Mouse (Mus musculus) layer of hippocampus, adult 18-20 months (tissue): ENCODE results near the gene Rbm44. TPM values are rescaled to one million over a fixed set of nuclear protein-coding genes. Genes with fewer than 3 reads are reported as not detected.
A peak's percentile ranks its signal among the peaks of the same experiment; 100 is the strongest.

Source experiments
- DNase-seq, 2 experiments: peaks; one replicate each; pipeline ENCODE4 v3.0.0; 2022; ENCODE audit warnings: low spot score in 2 of 2
- long read RNA-seq: library from polyadenylated mRNA; stranded (forward); transcript quantifications from one replicate; pipeline ENCODE4 v2.0.0, GENCODE M21; 2021
- total RNA-seq, 2 experiments: library from RNA; stranded (reverse); gene quantifications; 2 replicates each; pipeline ENCODE4 v1.2.3; 2021

The Rbm44 gene
- total RNA-seq = under 1 TPM in 1 of 2 experiments, not detected in 1; 0.10 TPM
- long read RNA-seq = 0 reads

DNA sequence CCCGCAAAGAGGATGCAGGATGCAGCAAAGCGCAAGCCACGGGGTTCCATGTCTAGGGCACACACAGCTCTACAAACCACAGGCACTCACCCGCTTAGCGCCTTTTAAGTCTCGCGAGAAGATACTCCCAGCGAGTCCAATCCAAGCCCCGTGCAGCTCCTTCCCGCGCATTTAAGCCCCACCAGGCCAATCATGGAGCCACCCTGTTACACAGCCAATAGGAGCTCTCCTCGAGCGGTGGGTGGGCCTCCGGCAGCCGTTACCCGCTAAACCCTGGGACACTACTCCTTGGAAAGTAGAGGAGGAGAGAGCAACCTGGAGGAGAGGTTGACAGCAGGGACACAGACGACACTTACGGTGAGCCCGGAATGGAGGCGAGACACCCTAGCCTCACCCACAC is at the start of gene Rbm44:
Gene Rbm44 (plus strand): TSS at position 277 of the 400 bp plus-strand sequence.
- DNase-seq = no peak

DNA sequence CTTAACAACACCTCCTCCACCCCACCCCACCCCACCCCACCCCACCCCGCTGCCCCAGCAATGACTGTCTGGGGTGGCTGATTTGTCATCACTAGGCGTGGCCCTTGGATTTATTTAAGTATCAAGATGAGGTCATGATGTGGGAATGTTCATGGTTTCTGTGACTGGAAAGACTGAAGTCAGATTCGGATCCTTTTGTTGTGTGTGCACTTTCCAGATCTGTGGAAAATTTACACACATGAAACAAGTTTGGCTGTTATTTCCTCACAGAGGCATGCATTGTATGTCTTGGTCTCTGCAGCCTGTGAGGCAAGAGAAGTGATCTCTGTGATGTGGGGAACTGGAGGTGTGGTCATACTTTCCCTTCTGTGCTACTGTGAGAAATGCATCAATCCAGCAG is 49.6 kb upstream of the Rbm44 start:
- DNase-seq = no peak

DNA sequence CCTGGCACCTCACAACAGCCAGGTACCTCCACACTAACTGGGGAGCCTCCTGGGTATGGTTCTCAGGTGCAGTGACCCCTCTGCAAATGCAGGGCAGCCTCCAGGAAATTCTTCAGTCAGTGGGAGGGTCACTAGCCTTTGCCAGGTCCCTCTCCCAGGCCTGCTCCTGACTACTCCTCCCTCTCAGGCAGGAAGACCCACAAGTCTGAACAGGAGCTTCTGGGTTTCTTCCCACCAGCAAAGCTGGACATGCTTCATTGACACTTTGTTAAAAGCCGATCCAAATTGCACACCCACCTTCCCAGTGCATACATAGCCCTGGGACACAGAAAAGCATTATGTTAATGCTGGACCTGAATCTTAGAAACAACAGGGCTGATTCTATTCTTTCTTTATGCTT is 49.0 kb upstream of the Rbm44 start:
- DNase-seq = no peak

DNA sequence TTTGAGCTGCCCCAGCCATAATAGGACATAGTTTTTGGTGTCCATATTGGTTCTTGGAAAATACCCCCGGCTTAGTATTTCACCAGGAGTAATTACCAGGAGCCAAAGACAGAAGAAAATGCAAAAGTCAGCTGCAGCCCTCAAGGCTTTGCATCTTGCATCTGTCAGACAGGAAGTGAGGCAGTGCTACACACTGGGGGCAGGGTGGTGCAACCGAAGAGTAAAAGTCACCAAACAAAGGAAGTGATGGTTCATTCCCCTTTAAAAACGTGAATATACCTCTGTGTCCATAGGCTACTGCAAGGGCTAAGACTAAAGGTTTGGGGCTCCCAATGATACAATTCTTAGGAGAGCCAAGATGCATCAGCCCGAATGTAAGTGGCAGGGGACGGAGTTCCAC is 48.4 kb upstream of the Rbm44 start:
- no peak for DNase-seq

DNA sequence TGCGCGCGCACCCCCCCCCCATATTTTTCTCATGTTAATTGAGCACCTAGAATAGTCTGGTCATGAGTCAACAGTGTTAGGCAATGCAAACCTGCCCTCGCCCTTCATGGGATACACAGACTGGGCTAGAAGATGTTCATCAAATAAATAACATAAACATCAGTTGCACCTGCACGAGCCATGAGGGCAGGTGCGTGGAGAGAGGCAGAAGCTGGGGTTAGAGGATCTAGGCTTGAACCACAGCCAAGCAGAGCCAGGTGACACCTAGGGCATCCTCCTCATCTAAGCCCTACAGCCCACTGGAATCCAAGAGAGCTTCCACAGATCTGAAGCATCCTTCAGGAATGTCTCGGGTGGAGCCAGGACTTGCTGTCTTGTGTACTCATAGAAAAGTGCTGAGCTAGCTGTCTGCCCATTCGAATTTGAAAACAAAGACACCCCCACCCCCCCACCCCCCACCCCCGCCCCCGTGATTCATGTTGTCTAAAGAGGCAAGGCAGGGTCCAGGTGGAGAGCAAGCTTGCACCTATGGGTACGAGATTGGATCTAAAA is 47.5 kb upstream of the Rbm44 start:
- DNase-seq = no peak

DNA sequence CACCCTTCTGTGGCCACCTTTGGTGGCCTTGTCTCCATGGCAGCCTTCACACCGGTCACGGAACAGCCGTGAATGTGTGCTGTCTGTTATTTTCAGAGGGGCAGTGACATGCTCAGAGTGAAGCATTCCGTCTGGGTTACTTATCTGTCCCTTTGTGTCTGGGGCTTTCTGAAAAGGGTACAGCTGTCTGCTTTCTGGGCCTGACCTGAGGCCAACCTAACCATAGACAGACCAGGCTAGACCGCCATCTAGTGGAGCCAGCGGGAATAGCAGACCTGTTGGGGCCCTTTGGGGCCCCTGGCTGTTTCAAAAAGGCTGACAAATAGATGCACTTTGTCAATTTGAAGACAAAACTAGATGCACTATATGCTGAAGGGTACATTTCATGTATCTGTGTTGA is 46.0 kb upstream of the Rbm44 start:
- peak; percentile 50 to 80 for DNase-seq

DNA sequence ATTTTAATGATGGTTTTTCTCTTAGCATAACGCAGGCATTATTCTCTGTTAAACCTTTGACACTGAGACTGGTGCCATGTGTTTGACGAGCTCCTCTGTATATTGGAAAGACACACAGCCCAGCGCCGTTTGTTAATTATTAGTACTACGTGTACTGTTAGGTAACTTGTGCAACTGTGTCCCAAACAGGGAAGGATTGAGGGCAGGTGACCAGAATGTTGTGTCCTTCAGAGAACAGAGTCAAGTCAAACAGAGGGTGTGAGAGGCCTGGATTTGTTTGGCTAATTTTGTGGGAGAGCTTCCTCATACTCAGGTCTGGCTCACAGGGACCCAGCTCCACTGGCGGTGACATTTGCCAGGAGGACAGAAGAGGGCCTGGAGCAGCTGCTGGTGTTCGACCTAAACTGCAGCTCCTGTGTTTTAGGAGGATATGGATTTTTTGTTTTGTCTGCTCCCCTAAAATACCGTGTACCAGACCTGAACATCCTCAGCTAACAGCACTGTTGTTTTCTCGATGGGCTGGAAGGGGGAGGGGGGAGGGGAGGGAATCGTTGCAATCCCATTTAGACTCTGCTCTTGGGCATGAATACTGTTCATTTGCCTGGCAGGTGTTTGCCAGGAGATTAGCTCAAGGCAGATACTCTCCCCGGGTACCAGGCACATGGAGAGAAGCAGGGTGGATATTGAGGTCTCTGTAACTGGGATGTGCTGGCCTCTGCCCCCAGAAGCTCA is 43.0 kb upstream of the Rbm44 start:
- DNase-seq = no peak

DNA sequence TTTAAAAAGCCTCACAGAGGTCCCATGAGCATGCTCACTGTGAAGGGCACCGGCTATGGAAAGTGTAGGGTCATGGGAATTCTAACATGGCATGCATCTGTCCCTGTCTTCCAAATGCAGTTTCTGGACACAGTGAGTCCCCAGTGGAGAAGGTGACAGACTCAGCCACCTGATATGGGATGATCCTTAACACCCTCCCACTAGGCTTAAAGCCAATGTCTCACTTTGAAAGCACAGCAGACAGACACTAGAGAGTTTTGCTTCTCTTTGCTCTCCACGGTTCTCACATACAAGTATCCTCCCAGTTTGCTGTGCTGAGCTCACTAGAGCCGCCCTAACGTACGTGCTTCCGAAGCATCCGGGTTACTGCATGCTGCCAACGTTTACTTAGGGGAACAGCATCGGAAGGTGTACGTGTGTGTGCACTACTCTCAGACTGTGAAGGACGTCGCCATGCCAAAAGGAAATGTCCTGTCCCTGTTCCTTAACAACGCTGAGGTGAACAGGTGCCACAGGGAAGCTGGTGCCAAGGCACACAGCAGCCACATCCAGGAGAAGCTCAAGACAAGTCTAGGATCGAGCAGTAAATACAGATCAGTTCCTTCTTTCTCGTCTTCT is 41.4 kb upstream of the Rbm44 start:
- DNase-seq = no peak

DNA sequence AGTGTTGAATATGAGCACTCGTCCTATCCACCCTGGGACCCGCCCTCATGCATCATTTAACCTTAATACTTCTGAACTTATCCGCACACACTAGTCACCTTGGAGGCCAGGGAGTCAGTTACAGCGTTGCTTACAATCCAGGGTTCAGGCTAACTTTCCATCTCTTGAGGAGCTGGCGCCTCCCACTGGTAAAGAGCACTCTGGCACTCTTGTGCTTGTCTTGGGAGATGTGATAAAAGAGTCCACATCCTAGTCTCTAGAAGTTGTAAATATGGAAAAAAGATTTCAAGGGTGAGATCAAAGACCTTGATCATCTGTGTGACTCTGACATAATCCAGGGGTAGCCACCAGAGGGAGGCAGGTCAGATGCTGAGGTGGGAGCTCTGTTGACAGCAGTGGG is 37.3 kb upstream of the Rbm44 start:
- DNase-seq = no peak

DNA sequence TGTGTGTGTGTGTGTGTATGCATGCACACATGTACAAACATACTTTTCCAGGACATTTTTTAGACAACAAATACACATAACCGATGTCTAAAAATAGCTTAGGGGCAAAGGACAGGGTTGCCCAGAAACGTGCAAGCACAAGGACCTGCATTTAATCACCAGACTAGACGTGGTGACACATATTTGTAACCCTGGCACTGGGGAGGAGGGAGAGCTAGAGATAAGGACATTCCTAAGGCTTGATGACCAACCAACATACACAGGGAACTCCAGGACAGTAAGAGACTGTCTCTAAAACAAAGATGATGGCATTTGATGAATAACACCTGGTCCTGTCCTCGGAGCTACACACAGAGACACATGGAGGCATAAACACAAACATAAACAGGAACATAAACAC is 35.6 kb upstream of the Rbm44 start:
- no peak for DNase-seq

DNA sequence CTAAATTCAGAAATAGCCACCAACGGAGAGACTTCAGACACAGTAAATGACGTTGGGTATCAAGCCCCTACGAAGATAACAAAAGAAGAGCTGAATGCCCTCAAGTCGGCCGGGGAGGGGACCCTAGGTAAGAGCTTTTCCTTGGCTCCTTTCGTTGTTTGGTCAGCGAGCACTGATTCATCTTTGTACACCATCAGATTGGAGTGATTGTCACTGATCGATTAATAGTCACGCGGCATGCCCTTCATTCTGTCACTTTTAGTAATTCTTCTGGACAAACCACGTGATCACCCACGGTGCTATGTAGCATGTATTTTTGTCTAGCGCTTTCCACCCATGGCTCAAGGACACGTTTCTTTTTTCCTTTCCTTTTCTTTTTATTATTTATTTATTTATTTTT is 32.7 kb upstream of the Rbm44 start:
- no peak for DNase-seq

DNA sequence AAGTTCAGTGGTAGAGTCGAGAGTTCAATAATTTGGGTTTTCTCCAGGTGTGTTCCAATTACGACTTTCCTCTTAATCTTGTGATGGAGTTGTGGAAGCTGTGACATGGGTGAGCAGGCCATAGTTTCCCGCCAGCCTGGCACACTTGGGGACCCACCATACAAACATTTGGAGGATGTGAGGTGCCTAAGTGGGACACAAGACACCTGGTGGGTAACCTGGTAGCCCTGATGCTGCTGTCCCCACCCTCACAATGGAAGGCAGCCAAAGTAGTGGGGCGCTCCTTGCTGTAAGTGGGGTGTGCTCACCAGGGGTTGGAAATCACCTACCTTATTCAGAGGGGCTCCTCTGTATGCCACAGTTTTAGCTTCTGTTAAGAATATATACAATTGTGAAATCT is 32.3 kb upstream of the Rbm44 start:
- DNase-seq = no peak

DNA sequence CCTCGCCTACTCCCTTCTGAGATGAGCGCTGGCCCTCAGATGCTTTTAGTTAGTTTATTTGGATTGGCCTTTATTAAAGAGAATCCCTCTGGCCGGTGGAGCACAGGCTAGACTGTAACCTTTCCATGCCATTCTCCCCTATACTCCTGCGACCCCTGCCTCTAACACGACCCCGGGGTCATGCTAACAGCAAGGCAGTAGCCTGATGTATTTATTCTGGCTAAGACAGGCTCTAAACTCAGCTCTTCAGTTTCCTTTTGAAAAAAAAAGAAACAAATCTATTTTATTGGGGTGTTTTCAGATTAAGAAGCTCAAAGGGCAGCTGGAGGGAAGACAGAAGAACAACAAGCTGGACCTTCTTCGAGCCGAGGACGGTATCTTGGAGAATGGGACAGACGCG is 22.8 kb upstream of the Rbm44 start:
- no peak for DNase-seq

DNA sequence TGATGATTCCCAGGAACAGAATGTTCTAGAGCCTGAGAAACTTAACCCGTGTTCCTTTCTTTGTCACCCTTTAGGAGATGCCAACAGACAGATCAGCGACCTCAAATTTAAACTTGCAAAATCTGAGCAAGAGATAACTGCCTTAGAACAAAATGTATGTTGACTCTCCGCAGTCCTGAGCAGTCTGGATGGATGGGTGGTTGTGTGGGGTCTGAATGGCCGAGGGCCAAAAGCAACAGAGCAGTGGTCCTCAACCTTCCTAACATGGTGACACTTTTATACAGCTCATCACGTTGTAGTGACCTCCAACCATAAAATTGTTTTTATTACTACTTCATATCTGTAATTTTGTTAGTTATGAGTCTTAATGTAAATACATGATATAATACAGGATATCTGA is 21.9 kb upstream of the Rbm44 start:
- DNase-seq = no peak

DNA sequence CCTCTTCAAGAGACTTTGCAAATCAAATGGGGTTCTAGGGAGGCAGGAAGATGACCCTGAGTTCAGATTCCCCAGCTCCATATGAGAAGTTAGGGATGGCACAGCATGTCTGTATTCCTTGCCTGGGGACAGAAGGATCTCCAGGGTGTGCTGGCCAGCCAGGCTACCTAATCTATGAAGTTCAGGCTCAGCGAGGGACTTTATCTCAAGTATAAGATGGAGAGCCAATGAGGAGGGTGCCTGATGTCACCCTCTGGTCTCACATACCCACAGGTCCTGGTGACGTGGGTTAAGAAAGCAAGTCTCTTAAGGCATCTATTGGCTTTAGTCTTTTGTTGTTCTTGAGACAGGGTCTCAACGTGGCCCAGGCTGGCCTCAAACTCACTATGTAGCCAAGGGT is 21.4 kb upstream of the Rbm44 start:
- DNase-seq = no peak

DNA sequence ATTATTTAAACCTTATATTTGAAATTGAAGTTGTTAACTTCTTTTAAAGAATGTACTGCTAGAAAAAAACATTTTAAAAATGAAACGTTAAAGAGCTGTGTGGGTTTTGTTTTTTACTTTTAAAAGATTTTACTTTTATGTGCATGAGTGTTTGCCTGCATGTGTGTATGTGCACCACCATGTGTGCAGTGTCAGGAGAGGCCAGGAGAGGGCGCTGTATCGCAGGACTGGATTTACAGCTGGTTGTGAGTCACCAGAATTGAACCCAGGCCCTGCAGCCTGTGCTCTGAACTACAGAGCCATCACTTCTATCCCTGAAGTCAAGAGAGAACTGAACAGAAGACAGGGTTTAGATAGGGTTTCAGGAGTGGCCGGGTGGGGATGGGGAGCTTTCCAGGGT is 16.0 kb upstream of the Rbm44 start:
- DNase-seq = no peak

DNA sequence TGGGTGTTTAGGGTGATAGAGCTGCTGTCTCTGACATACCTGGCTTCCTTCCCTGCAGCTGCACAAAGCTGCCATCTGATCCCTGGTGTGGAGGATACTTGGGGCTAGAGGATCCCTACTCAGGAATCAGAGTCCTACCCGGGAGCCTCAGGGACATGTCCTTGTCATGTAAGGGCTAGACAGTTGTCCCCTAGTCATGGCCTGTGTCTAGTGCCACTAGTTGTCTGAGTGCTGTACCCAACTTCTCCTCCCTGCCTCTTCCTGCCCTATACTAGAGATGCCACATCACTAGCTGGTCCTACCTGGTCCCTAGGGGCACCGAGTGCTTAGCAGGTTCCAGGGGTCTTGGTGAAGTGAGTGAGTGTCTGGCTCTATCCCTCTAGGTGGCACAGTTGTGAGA is 7.9 kb upstream of the Rbm44 start:
- DNase-seq = no peak

DNA sequence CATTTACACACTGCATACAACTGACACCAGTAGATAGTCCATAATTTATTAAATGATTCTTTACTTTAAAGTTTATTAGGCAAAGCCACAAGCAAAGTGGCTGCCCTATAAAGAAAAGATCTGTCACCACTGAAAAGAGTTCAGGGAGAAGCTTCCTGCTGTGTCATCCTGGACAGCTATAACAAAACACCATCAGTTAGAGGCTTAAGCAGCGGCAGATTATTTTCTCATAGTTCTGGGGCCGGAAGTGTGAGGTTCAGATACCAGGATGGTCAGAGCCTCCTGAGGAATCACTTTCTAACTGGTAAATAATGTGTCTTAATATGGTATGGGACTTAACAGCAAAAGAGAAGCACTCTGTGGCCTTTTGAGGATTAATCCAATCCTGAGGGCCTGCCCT is 6.6 kb downstream of the Rbm44 start:
- no peak for DNase-seq

DNA sequence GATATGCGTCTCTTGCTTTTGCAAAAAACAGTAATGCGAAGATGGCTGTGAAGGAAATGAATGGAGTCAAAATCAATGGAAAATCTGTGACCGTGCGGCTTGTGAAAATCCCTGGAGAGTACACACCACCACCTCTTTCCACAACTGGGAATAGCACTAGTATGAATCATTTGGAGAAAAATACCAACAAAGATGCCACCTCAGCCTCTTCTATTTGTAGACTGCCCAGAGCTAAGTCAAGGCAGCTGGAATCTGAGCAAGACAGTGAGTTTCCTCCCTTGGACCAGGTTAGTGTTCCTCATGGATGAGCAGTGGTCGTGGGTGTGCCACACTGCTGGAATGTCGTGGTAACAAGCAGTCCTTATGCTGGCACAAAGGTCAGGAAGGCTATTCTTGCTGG is 21.9 kb downstream of the Rbm44 start:
- DNase-seq = no peak

DNA sequence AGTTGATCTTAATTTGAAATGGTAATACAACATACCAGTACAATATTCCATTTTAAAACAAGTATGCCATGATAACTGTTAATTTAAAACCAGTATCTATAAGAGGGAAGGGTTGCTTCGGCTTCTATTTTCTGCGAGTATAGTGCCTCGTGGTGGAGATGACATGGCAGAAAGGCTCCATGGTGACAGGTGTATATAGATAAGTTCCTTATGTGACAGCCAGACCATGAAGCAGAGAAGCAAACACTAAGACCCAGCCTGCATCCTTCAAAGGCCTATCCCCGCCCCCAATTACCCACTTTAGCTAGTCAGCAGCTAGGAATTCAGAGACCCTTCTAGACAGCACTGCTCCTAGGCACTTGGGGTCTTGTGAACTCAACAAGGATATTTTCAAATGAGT is 24.3 kb downstream of the Rbm44 start:
- no peak for DNase-seq

DNA sequence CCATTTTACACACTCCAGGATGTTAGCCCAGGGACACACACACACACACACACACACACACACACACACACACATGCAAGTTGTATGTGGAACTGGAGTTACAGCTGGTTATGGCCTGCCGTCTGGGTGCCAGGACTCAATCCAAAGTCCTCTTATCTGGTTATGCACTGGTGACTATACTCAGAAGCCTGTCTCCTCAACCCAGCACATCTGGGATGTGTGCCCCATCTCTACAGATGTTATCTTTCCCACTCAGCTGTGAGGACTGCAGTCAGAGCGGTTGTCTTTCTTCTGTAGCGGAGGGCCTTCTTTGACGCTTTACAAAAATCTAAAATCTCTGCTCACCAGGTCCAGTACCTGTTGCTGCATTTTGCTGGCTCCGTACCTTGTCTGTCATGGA is 29.9 kb downstream of the Rbm44 start:
- DNase-seq = no peak

DNA sequence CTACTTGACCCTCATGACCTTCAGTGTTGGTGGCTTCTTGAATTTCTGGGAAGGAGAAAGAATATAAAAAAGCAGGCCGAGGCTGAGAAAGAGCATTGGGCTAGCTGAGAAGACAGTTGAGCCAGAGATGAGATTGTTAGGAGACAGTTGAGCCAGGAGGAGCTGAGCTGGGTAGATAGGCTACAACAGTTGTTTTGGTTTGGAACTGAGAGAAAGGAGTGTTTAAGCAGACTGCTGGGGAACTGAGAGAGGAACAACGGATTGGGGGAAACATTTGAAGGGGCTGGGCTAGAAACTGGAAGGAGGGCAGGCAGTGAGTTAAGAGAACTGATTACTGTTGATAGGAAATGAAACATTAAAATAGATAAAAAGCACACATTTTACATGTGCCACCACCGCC is 31.1 kb downstream of the Rbm44 start:
- DNase-seq = no peak

DNA sequence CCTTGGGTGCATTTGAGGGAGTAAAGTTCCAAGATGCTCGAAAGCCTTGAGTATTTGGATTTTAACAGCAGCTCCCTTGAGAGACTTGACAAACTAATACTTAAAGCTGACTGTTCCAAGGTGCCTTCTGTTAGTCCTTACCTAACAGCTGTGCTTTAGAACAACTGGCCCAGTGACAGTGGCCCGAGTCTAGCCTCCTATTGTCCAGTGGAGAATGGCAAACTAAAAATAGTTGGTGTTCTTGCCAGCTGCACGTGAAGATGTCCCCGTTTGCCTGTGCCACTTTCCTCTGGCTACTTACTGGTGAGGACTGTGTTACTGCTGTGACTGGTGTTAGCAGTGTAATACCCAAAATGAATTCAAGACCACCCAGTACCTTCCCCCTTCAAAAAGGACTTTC is 32.0 kb downstream of the Rbm44 start:
- DNase-seq = no peak
